In the genomic region with DNA sequence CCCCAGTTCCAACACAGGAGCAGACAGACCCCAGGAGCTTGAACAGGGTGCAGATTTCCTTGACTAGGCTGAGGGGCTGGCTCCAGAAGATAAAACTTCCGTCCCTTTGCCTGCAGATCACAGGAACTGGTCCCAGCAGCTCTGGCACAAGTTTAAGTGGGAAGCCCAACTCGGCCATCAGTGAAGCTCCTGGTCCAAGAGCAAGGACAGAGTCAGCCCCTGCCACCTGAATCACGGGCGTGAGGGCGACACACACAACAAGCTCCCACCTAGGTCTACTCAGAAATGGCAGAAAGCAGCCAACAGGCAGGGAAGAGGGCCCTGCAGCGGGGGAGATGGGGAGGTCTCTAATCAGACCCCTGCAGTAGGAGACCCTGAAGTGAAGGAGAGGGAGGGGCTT, we compare ENCODE assay signal across 12 mouse cellular contexts. TPM values are rescaled to one million over a fixed set of nuclear protein-coding genes. Genes with fewer than 3 reads are reported as not detected.
DNase-seq lines count a peak whose midpoint lies in the region; ATAC-seq and TF ChIP-seq lines count a peak whose summit lies in the region.
"Had no signal": no experiment of that assay in that cellular context is flagged by ENCODE, and none has a peak within 500 bp of the region (broad histone marks: within the 10 kb centered on the region; RNA-seq: fewer than 3 reads in every experiment).

No protein-coding gene starts in this region.

- H3K4me1 ChIP-seq in E14TG2a.4 (replicated peaks; ENCODE audit: low read depth, low read length) (peaks cover 91% of the 10 kb centered on the region), G1E (ENCODE audit: insufficient read depth, low read depth, low read length) (peaks cover 97% of the 10 kb centered on the region)
- H3K4me1 ChIP-seq in liver, embryonic 12.5 days = peaks cover 96% of the 10 kb centered on the region

- 62% methylated on average over 6 of the region's 6 CpGs for WGBS in liver, embryonic 12.5 days (ENCODE audit: insufficient replicate concordance)

- peak overlapping the region; percentile 92 for H3K27ac ChIP-seq in liver, embryonic 12.5 days

- peak overlapping the region; percentile 85 for H3K4me2 ChIP-seq in liver, embryonic 12.5 days

- H3K9ac ChIP-seq in liver, embryonic 12.5 days = peak overlapping the region; percentile 94

- H3K27me3 ChIP-seq in E14TG2a.4 (ENCODE audit: insufficient read depth, low read length) = no peaks in the 10 kb centered on the region
- H3K27me3 ChIP-seq in G1E (ENCODE audit: insufficient read depth, low read length) = no peaks in the 10 kb centered on the region
- no peaks in the 10 kb centered on the region for H3K27me3 ChIP-seq in liver, embryonic 12.5 days (replicated peaks)

- DNase-seq in kidney, adult 11 months = peak; percentile 22
- no peak for DNase-seq in kidney, adult 9 months
- no peak for DNase-seq in G1E (ENCODE audit: low spot score)
- no peak for DNase-seq in natural killer cell, adult 2 months (ENCODE audit: low spot score in 2 of 2)
- no peak for DNase-seq in ovary, postnatal 14 days (ENCODE audit: low spot score)
- DNase-seq: cerebellum, adult 9-10 months had no signal

- no peaks in the 10 kb centered on the region for H3K9me3 ChIP-seq in E14TG2a.4 (ENCODE audit: low read length)
- no peaks in the 10 kb centered on the region for H3K9me3 ChIP-seq in G1E (replicated peaks)
- H3K9me3 ChIP-seq in liver, embryonic 12.5 days (replicated peaks) = no peaks in the 10 kb centered on the region

- H3K36me3 ChIP-seq in E14TG2a.4 (ENCODE audit: insufficient read depth, low read length) (peaks cover 21% of the 10 kb centered on the region; the same call in 1 of the 2 replicates), G1E (replicated peaks) (peaks cover 46% of the 10 kb centered on the region)
- 0 out of 2 replicates have a peak, but pooled peaks cover 4% of the 10 kb centered on the region for H3K36me3 ChIP-seq in liver, embryonic 12.5 days

- H3K4me3 ChIP-seq in E14TG2a.4 (replicated peaks; ENCODE audit: low read length) (peak overlapping the region; percentile 13; the same call in 1 of the 2 replicates), G1E (ENCODE audit: low read depth, low read length) (peak overlapping the region; percentile 86; the same call in 1 of the 2 replicates)
- no peak overlapping the region for H3K4me3 ChIP-seq in liver, embryonic 12.5 days

- TF ChIP-seq CTCF in E14TG2a.4 (conservative IDR thresholded peaks at IDR 0.05; ENCODE audit: low read length) (no peak), G1E (IDR thresholded peaks at IDR 0.05; ENCODE audit: low read depth, low read length) (no peak)

- no peak for ATAC-seq in G1E (ENCODE audit: extremely low read depth, insufficient number of reproducible peaks, low FRiP score, poor library complexity, severe bottlenecking)
- ATAC-seq in liver, embryonic 12.5 days = no peak

RNA-seq across cellular contexts. Expression of a gene that starts 7.2 kb away (rescaled TPM):
- total RNA-seq in G1E (2014; fragmentation: Nextera tagmentation) = 34.2 and 36.5 TPM in 2 replicates
- 26.8 and 27.4 TPM in 2 replicates for total RNA-seq in G1E (2017)
- polyA plus RNA-seq in G1E (2012) = 18.1 and 21.3 TPM in 2 replicates
- 18.3 and 19.3 TPM in 2 replicates for polyA plus RNA-seq in liver, embryonic 12.5 days (2016; fragmentation: Nextera tagmentation; extraction: Ambion mirVana)

RNA-seq across cellular contexts. Expression of a gene that starts 17.9 kb away (rescaled TPM):
- total RNA-seq in G1E (2014; fragmentation: Nextera tagmentation) (not detected in 2 replicates), G1E (2017) (not detected in 2 replicates)
- not detected in 2 replicates for polyA plus RNA-seq in G1E (2012)
- not detected in 2 replicates for polyA plus RNA-seq in liver, embryonic 12.5 days (2016; fragmentation: Nextera tagmentation; extraction: Ambion mirVana)
- total RNA-seq: adrenal gland, adult 18-20 months; layer of hippocampus, adult 18-20 months; MEL had no signal
- polyA plus RNA-seq: gonadal fat pad, adult 2 months had no signal

RNA-seq across cellular contexts. Expression of a gene that starts 19.1 kb away (rescaled TPM):
- total RNA-seq in G1E (2014; fragmentation: Nextera tagmentation) = 4.8 and 10.0 TPM in 2 replicates
- total RNA-seq in G1E (2017) = 40.8 and 41.0 TPM in 2 replicates
- 35.7 and 37.7 TPM in 2 replicates for polyA plus RNA-seq in G1E (2012)
- polyA plus RNA-seq in liver, embryonic 12.5 days (2016; fragmentation: Nextera tagmentation; extraction: Ambion mirVana) = 72.3 and 73.8 TPM in 2 replicates

RNA-seq across cellular contexts. Expression of a gene that starts 34.7 kb away (rescaled TPM):
- total RNA-seq in G1E (2014; fragmentation: Nextera tagmentation) (0.83 TPM in 1 of 2 replicates, not detected in the other), G1E (2017) (0.06 and 0.33 TPM in 2 replicates)
- 0.03 and 0.07 TPM in 2 replicates for polyA plus RNA-seq in G1E (2012)
- polyA plus RNA-seq in liver, embryonic 12.5 days (2016; fragmentation: Nextera tagmentation; extraction: Ambion mirVana) = 0.72 and 0.75 TPM in 2 replicates

RNA-seq across cellular contexts. Expression of a gene that starts 44.9 kb away (rescaled TPM):
- 1.2 and 2.3 TPM in 2 replicates for total RNA-seq in G1E (2014; fragmentation: Nextera tagmentation)
- 1.3 and 1.4 TPM in 2 replicates for total RNA-seq in G1E (2017)
- 1.7 and 1.8 TPM in 2 replicates for polyA plus RNA-seq in G1E (2012)
- polyA plus RNA-seq in liver, embryonic 12.5 days (2016; fragmentation: Nextera tagmentation; extraction: Ambion mirVana) = 6.7 and 7.3 TPM in 2 replicates
